Mouse (Mus musculus) gastrocnemius, postnatal 14 days (tissue): Measurements from ENCODE around the gene Cop1. TPM values are rescaled to one million over a fixed set of nuclear protein-coding genes. Genes with fewer than 3 reads are reported as not detected.

ENCODE experiments used
- DNase-seq: peaks from one replicate; pipeline ENCODE4 v3.0.0; 2021; ENCODE audit warnings: mixed read lengths
- intact Hi-C: fragments of 180-260 bp; cut with DNase I; formaldehyde crosslinking; loops from one replicate; pipeline ENCODE4 v1.15.1; 2025; ENCODE audit warnings: low total_unique reads
- microRNA-seq, 2 experiments: library from miRNA; unstranded; fragments of <30 nt; microRNA quantifications; one replicate each; pipeline ENCODE4 v1.2.0; 2021
- total RNA-seq, 2 experiments: library from RNA; stranded (reverse); gene quantifications; 2 replicates each; pipeline ENCODE4 v1.2.3; 2021

Cop1 gene
- total RNA-seq, 2 experiments from 2014 or later: 107 to 109 TPM

- DNase-seq: no peak
- intact Hi-C loops: loop anchor here (5.0 to 10.0 kb wide), 2 partner anchors 388 to 691 kb away; no protein-coding TSS in a partner anchor
Observed at GRCm38 (mm10) chr1:159393931-159394330, 161.8 kb downstream of the Cop1 start.

DNA sequence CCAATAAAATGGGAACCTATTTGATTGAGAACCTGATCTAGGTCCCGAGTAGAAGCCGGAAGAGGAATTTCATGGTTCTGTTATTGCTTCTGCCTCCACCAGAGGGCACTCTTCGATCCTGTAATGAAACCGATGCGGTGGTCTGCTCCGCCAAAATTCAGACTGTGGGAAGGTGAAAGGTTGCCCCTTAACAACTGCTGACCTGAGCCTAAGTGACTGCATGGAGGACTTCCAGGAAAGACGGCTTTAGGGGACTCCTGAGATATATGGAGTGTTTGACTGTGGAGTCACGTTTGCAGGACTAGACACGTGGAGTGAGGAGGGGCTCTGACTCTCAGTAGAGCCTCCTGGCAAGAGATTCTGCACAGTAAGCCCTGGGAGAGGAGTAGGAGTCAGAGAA lies 164.4 kb downstream of the Cop1 start:
- intact Hi-C loops: loop anchor here (10.0 kb wide), 1 partner anchor 688 kb away; no protein-coding TSS in a partner anchor
- peak; percentile 35 for DNase-seq

Small RNA genes within 50 kb of the gene (microRNA-seq; reads per million reads assigned to microRNA genes)
- gene Mir1843b: 50.6 to 98.2 reads per million in 2 experiments
